Mouse (Mus musculus) hindbrain, embryonic 15.5 days (tissue): Measurements from ENCODE around the gene Acat1. TPM values are rescaled to one million over a fixed set of nuclear protein-coding genes. Genes with fewer than 3 reads are reported as not detected.

ENCODE experiments used
- ATAC-seq: fragments of 200-750 bp; cut with Nextera tagmentation; 2 replicates; pipeline ENCODE4 v1.8.0; 2017; ENCODE audit warnings: low read depth, moderate number of reproducible peaks, moderate TSS enrichment; ENCODE audit not compliant: low FRiP score
- H3K27ac ChIP-seq: fragments of 300-500 bp; sonication (generic); replicated peaks from 2 replicates; pipeline ENCODE4 v1.5.1; 2015; ENCODE audit warnings: mild to moderate bottlenecking, inconsistent platforms
- H3K27me3 ChIP-seq: fragments of 300-500 bp; sonication (generic); 2 replicates; pipeline ENCODE4 v1.6.1; 2015; ENCODE audit warnings: control low read depth, inconsistent platforms
- H3K36me3 ChIP-seq: fragments of 300-500 bp; sonication (generic); 2 replicates; pipeline ENCODE4 v1.6.1; 2015; ENCODE audit warnings: control low read depth, inconsistent platforms
- H3K4me1 ChIP-seq: fragments of 300-500 bp; sonication (generic); replicated peaks from 2 replicates; pipeline ENCODE4 v1.6.1; 2015; ENCODE audit warnings: control low read depth, inconsistent platforms
- H3K4me2 ChIP-seq: fragments of 300-500 bp; sonication (generic); 2 replicates; pipeline ENCODE4 v1.6.1; 2015; ENCODE audit warnings: moderate library complexity, mild to moderate bottlenecking, inconsistent platforms
- H3K4me3 ChIP-seq: fragments of 300-500 bp; sonication (generic); 2 replicates; pipeline ENCODE4 v1.5.1; 2015; ENCODE audit warnings: mild to moderate bottlenecking, inconsistent platforms
- H3K9ac ChIP-seq: fragments of 300-500 bp; sonication (generic); 2 replicates; pipeline ENCODE4 v1.6.1; 2015; ENCODE audit warnings: inconsistent platforms
- H3K9me3 ChIP-seq: fragments of 300-500 bp; sonication (generic); 2 replicates; pipeline ENCODE4 v1.6.1; 2016; ENCODE audit warnings: control low read depth, inconsistent platforms
- WGBS: fragments of 180-500 bp; shearing (Covaris S2); methylation state at CpG from one replicate; pipeline ENCODE4 v1.1.7; 2015; 5-methylcytosine and 5-hydroxymethylcytosine counted together
- polyA plus RNA-seq: library from polyadenylated mRNA; unstranded; fragments of >200 nt; fragmentation: Nextera tagmentation; extraction: Ambion mirVana; gene quantifications from 2 replicates; pipeline ENCODE4 v1.2.1, GENCODE M21; 2015

Gene Acat1
- polyA plus RNA-seq, 1 experiment from 2014 or later: 163 TPM

GRCm38 (mm10) chr9:53596971-53597600 is 13.1 kb downstream of the Acat1 start:
- Histone ChIP-seq H3K4me2 (no peak overlapping the region), H3K4me3 (no peak overlapping the region), H3K4me1 (no peaks in the 10 kb centered on the region), H3K36me3 (peaks cover 40% of the 10 kb centered on the region), H3K9ac (no peak overlapping the region), H3K9me3 (no peaks in the 10 kb centered on the region), H3K27ac (no peak overlapping the region), H3K27me3 (no peaks in the 10 kb centered on the region)
- no peak for ATAC-seq
- WGBS: 94% methylated on average over 4 of the region's 4 CpGs

GRCm38 (mm10) chr9:53594764-53595163 is 15.4 kb downstream of the Acat1 start:
- Histone ChIP-seq H3K4me3 (no peak overlapping the region), H3K9ac (no peak overlapping the region), H3K36me3 (peaks cover 62% of the 10 kb centered on the region), H3K4me1 (no peaks in the 10 kb centered on the region), H3K27me3 (no peaks in the 10 kb centered on the region), H3K4me2 (no peak overlapping the region), H3K27ac (no peak overlapping the region), H3K9me3 (no peaks in the 10 kb centered on the region)
- 5% methylated on average over 3 of the region's 3 CpGs for WGBS
- ATAC-seq: no peak

- no peak overlapping the region for H3K27ac ChIP-seq
- no peaks in the 10 kb centered on the region for H3K27me3 ChIP-seq
- no peak overlapping the region for H3K4me3 ChIP-seq
- no peak for ATAC-seq
- no peak overlapping the region for H3K9ac ChIP-seq
- H3K4me2 ChIP-seq: no peak overlapping the region
- H3K4me1 ChIP-seq: no peaks in the 10 kb centered on the region
- peaks cover 68% of the 10 kb centered on the region for H3K36me3 ChIP-seq
- WGBS: 82% methylated on average over 4 of the region's 4 CpGs
- H3K9me3 ChIP-seq: no peaks in the 10 kb centered on the region
Measured at GRCm38 (mm10) chr9:53581870-53582269, 28.3 kb downstream of the Acat1 start.

GRCm38 (mm10) chr9:53575721-53576120 is 34.5 kb downstream of the Acat1 start:
- H3K27me3 ChIP-seq: no peaks in the 10 kb centered on the region
- WGBS: 89% methylated on average over 5 of the region's 5 CpGs
- H3K4me2 ChIP-seq: no peak overlapping the region
- no peak overlapping the region for H3K27ac ChIP-seq
- H3K9me3 ChIP-seq: no peaks in the 10 kb centered on the region
- H3K4me3 ChIP-seq: no peak overlapping the region
- no peaks in the 10 kb centered on the region for H3K4me1 ChIP-seq
- peaks cover 33% of the 10 kb centered on the region for H3K36me3 ChIP-seq
- ATAC-seq: no peak
- no peak overlapping the region for H3K9ac ChIP-seq

GRCm38 (mm10) chr9:53572516-53573307 is 37.5 kb downstream of the Acat1 start:
- WGBS: 94% methylated on average over 7 of the region's 7 CpGs
- Histone ChIP-seq H3K9ac (no peak overlapping the region), H3K4me2 (no peak overlapping the region), H3K4me1 (no peaks in the 10 kb centered on the region), H3K4me3 (no peak overlapping the region), H3K27ac (no peak overlapping the region), H3K36me3 (peaks cover 41% of the 10 kb centered on the region), H3K9me3 (no peaks in the 10 kb centered on the region), H3K27me3 (no peaks in the 10 kb centered on the region)
- ATAC-seq: no peak

- Histone ChIP-seq H3K9me3 (no peaks in the 10 kb centered on the region), H3K4me2 (no peak overlapping the region), H3K27ac (no peak overlapping the region), H3K36me3 (peaks cover 54% of the 10 kb centered on the region), H3K27me3 (no peaks in the 10 kb centered on the region), H3K4me1 (no peaks in the 10 kb centered on the region), H3K9ac (no peak overlapping the region), H3K4me3 (no peak overlapping the region)
- 81% methylated on average over 6 of the region's 6 CpGs for WGBS
- ATAC-seq: no peak
Measured at GRCm38 (mm10) chr9:53570662-53571061, 39.5 kb downstream of the Acat1 start.

GRCm38 (mm10) chr9:53537336-53537965 is 72.7 kb downstream of the Acat1 start:
- H3K36me3 ChIP-seq: 0 out of 2 replicates have a peak, but pooled peaks cover 4% of the 10 kb centered on the region
- H3K27me3 ChIP-seq: no peaks in the 10 kb centered on the region
- no peak; the same call in 1 of the 2 replicates for ATAC-seq
- peaks cover 26% of the 10 kb centered on the region for H3K4me1 ChIP-seq
- peak overlapping the region; percentile 90 for H3K4me2 ChIP-seq
- peak overlapping the region; percentile 82 for H3K4me3 ChIP-seq
- peak overlapping the region; percentile 89 for H3K27ac ChIP-seq
- no peaks in the 10 kb centered on the region for H3K9me3 ChIP-seq
- H3K9ac ChIP-seq: peak overlapping the region; percentile 85
- 1% methylated on average over 32 of the region's 34 CpGs for WGBS

- Histone ChIP-seq H3K36me3 (peaks cover 7% of the 10 kb centered on the region; the same call in 1 of the 2 replicates), H3K4me2 (peak within 1 kb of the TSS; percentile 90), H3K4me1 (peaks cover 26% of the 10 kb centered on the region), H3K4me3 (peak within 1 kb of the TSS; percentile 82), H3K27ac (peak within 1 kb of the TSS; percentile 89), H3K9me3 (no peaks in the 10 kb centered on the region), H3K27me3 (no peaks in the 10 kb centered on the region), H3K9ac (peak within 1 kb of the TSS; percentile 85)
- peak; percentile 100 for ATAC-seq
- under 1% methylated on average over 69 of the region's 69 CpGs for WGBS
Measured at GRCm38 (mm10) chr9:53536558-53537320, 73.4 kb downstream of the Acat1 start, which contains the start of the genes Atm and Npat. Gene Atm, minus strand, starts transcription at chr9:53536740. Gene Npat, plus strand, starts transcription at chr9:53537047.

- Histone ChIP-seq H3K27ac (peak overlapping the region; percentile 74), H3K9me3 (no peaks in the 10 kb centered on the region), H3K9ac (peak overlapping the region; percentile 57), H3K4me2 (peak overlapping the region; percentile 90), H3K4me3 (peak overlapping the region; percentile 82), H3K4me1 (peaks cover 26% of the 10 kb centered on the region), H3K36me3 (peaks cover 11% of the 10 kb centered on the region), H3K27me3 (no peaks in the 10 kb centered on the region)
- 21% methylated on average over 17 of the region's 17 CpGs for WGBS
- no peak for ATAC-seq
Measured at GRCm38 (mm10) chr9:53535416-53536320, 74.5 kb downstream of the Acat1 start.
